Mouse (Mus musculus) midbrain, embryonic 13.5 days (tissue): ENCODE results near the gene Harbi1. TPM values are rescaled to one million over a fixed set of nuclear protein-coding genes. Genes with fewer than 3 reads are reported as not detected.

Source experiments
- ATAC-seq: fragments of 200-750 bp; cut with Nextera tagmentation; 2 replicates; pipeline ENCODE4 v1.8.0; 2017; ENCODE audit warnings: mild to moderate bottlenecking, moderate TSS enrichment, moderate library complexity
- H3K27ac ChIP-seq: fragments of 300-500 bp; sonication (generic); 2 replicates; pipeline ENCODE4 v1.5.1; 2015; ENCODE audit warnings: inconsistent platforms, mild to moderate bottlenecking, moderate library complexity
- H3K27me3 ChIP-seq: fragments of 300-500 bp; sonication (generic); 2 replicates; pipeline ENCODE4 v1.6.1; 2015; ENCODE audit warnings: mild to moderate bottlenecking, inconsistent platforms
- H3K36me3 ChIP-seq: fragments of 300-500 bp; sonication (generic); 2 replicates; pipeline ENCODE4 v1.6.1; 2015; ENCODE audit warnings: mild to moderate bottlenecking, inconsistent platforms
- H3K4me1 ChIP-seq: fragments of 300-500 bp; sonication (generic); replicated peaks from 2 replicates; pipeline ENCODE4 v1.6.1; 2015; ENCODE audit warnings: inconsistent platforms
- H3K4me2 ChIP-seq: fragments of 300-500 bp; sonication (generic); replicated peaks from 2 replicates; pipeline ENCODE4 v1.6.1; 2015; ENCODE audit warnings: moderate library complexity, mild to moderate bottlenecking, inconsistent platforms
- H3K4me3 ChIP-seq: fragments of 300-500 bp; sonication (generic); replicated peaks from 2 replicates; pipeline ENCODE4 v1.5.1; 2015; ENCODE audit warnings: mild to moderate bottlenecking, inconsistent platforms
- H3K9ac ChIP-seq: fragments of 300-500 bp; sonication (generic); replicated peaks from 2 replicates; pipeline ENCODE4 v1.6.1; 2015; ENCODE audit warnings: mild to moderate bottlenecking, inconsistent platforms
- H3K9me3 ChIP-seq: fragments of 300-500 bp; sonication (generic); 2 replicates; pipeline ENCODE4 v1.6.1; 2016; ENCODE audit warnings: mild to moderate bottlenecking, inconsistent platforms
- WGBS: fragments of 180-500 bp; shearing (Covaris S2); methylation state at CpG from one replicate; pipeline ENCODE4 v1.1.7; 2015; 5-methylcytosine and 5-hydroxymethylcytosine counted together
- polyA plus RNA-seq: library from polyadenylated mRNA; unstranded; fragments of >200 nt; fragmentation: Nextera tagmentation; extraction: Ambion mirVana; gene quantifications from 2 replicates; pipeline ENCODE4 v1.2.1, GENCODE M21; 2015

Harbi1 gene
- polyA plus RNA-seq = 25.0 and 26.2 TPM in 2 replicates

- Histone ChIP-seq H3K36me3 (0 out of 2 replicates have a peak, but pooled peaks cover under 1% of the 10 kb centered on the region), H3K9ac (peak within 1 kb of the TSS; percentile 82), H3K27me3 (no peaks in the 10 kb centered on the region), H3K4me2 (peak within 1 kb of the TSS; percentile 75), H3K4me1 (peaks cover 30% of the 10 kb centered on the region), H3K27ac (peak within 1 kb of the TSS; percentile 73), H3K9me3 (no peaks in the 10 kb centered on the region), H3K4me3 (peak within 1 kb of the TSS; percentile 98)
- peak; percentile 99 for ATAC-seq
- under 1% methylated on average over 66 of the region's 66 CpGs for WGBS
These were observed at the start of gene Harbi1, which contains the start of gene Atg13 for GRCm38 (mm10) chr2:91710272-91711234. TSS of gene Harbi1 (plus strand) at chr2:91710852. TSS of gene Atg13 (minus strand) at chr2:91710576.

DNA sequence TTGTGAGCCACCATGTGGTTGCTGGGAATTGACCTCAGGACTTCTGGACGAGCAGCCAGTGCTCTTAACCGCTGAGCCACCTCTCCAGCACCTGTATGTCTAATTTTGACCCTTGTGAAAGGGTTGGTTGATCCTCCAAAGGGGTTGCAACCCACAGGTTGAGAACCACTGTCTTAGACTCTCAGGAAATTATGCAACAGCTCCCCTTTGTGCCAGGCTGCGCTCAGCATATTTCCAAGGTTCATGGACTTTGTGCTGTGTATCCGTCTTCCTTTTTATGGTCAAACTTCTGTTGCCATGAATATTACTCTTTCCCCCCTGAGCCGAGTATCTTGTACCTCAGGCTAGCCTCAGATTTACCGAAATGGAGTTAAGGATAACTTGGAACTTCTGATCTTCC lies 49.7 kb upstream of the Harbi1 start:
- peaks cover 91% of the 10 kb centered on the region for H3K36me3 ChIP-seq
- H3K4me3 ChIP-seq = no peak overlapping the region
- H3K4me2 ChIP-seq = no peak overlapping the region
- no peak for ATAC-seq
- no peaks in the 10 kb centered on the region for H3K4me1 ChIP-seq
- H3K27ac ChIP-seq = no peak overlapping the region
- no peaks in the 10 kb centered on the region for H3K27me3 ChIP-seq
- H3K9me3 ChIP-seq = no peaks in the 10 kb centered on the region
- no peak overlapping the region for H3K9ac ChIP-seq
- WGBS = 95% methylated on average over 6 of the region's 6 CpGs

- ATAC-seq = no peak
- no peak overlapping the region for H3K9ac ChIP-seq
- no peak overlapping the region for H3K4me3 ChIP-seq
- no peaks in the 10 kb centered on the region for H3K4me1 ChIP-seq
- no peaks in the 10 kb centered on the region for H3K9me3 ChIP-seq
- no peak overlapping the region for H3K27ac ChIP-seq
- H3K36me3 ChIP-seq = peaks cover 89% of the 10 kb centered on the region
- H3K4me2 ChIP-seq = no peak overlapping the region
- H3K27me3 ChIP-seq = no peaks in the 10 kb centered on the region
These were observed 45.9 kb upstream of the Harbi1 start for GRCm38 (mm10) chr2:91664780-91665179.

GRCm38 (mm10) chr2:91666386-91666910 lies 44.2 kb upstream of the Harbi1 start:
- no peaks in the 10 kb centered on the region for H3K27me3 ChIP-seq
- H3K4me2 ChIP-seq = no peak overlapping the region
- H3K9ac ChIP-seq = no peak overlapping the region
- WGBS = 95% methylated on average over 6 of the region's 6 CpGs
- H3K9me3 ChIP-seq = no peaks in the 10 kb centered on the region
- no peak overlapping the region for H3K4me3 ChIP-seq
- ATAC-seq = no peak
- peaks cover 89% of the 10 kb centered on the region for H3K36me3 ChIP-seq
- H3K27ac ChIP-seq = no peak overlapping the region
- H3K4me1 ChIP-seq = no peaks in the 10 kb centered on the region

GRCm38 (mm10) chr2:91667747-91668146 lies 42.9 kb upstream of the Harbi1 start:
- Histone ChIP-seq H3K27ac (no peak overlapping the region), H3K36me3 (peaks cover 91% of the 10 kb centered on the region), H3K4me3 (no peak overlapping the region), H3K4me1 (no peaks in the 10 kb centered on the region), H3K9me3 (no peaks in the 10 kb centered on the region), H3K27me3 (no peaks in the 10 kb centered on the region), H3K9ac (no peak overlapping the region), H3K4me2 (no peak overlapping the region)
- WGBS = 83% methylated on average over 2 of the region's 2 CpGs
- ATAC-seq = no peak

GRCm38 (mm10) chr2:91669326-91669725 lies 41.3 kb upstream of the Harbi1 start:
- Histone ChIP-seq H3K9me3 (no peaks in the 10 kb centered on the region), H3K9ac (no peak overlapping the region), H3K27me3 (no peaks in the 10 kb centered on the region), H3K4me2 (no peak overlapping the region), H3K4me3 (no peak overlapping the region), H3K4me1 (no peaks in the 10 kb centered on the region), H3K27ac (no peak overlapping the region), H3K36me3 (peaks cover 91% of the 10 kb centered on the region)
- 92% methylated on average over 8 of the region's 8 CpGs for WGBS
- ATAC-seq = no peak

DNA sequence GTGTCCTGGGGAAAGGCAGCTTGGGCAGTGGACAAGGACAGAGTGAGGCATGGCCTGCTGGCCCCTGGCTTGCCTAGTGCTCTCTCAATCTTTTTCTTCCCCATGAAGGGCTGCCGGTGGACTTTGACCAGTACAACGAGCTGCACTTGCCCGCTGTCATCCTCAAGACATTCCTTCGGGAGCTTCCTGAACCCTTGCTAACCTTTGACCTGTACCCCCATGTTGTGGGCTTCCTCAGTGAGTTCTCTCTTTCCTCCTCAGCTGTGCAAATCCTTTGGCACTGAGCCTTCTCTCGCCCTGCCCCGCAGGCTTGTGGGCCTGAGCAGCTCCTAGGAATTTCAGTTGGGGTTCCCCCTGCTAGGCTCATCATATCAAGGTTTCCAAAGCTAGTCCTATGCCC lies 40.6 kb upstream of the Harbi1 start:
- H3K36me3 ChIP-seq = peaks cover 91% of the 10 kb centered on the region

DNA sequence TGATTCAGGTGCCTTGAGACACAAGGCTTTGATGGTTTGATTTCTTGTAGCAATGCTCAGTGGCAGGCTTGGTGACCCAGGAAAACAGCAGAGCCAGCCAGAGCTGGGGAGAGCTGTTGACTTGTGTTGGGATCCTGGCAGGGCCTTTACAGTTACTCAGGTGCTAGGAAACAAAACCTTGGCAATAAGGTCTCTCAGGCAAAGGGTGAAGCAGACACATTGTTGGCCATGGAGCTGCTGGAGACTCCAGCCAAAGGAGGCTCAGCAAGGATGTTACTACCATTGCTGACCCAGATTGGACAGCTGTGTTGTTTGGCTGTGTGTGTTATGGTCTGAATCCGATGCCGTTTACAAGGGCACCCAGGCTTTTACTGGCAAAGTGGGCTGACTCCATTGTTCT lies 37.1 kb upstream of the Harbi1 start:
- Histone ChIP-seq H3K27me3 (no peaks in the 10 kb centered on the region), H3K9me3 (no peaks in the 10 kb centered on the region), H3K9ac (no peak overlapping the region), H3K4me3 (no peak overlapping the region), H3K4me1 (no peaks in the 10 kb centered on the region), H3K36me3 (peaks cover 97% of the 10 kb centered on the region), H3K27ac (no peak overlapping the region), H3K4me2 (no peak overlapping the region)
- WGBS = 92% methylated on average over 2 of the region's 2 CpGs
- no peak for ATAC-seq

More for the DNA sequence above, 40.6 kb upstream of the Harbi1 start:
- no peak overlapping the region for H3K9ac ChIP-seq
- ATAC-seq = no peak
- no peak overlapping the region for H3K27ac ChIP-seq
- no peaks in the 10 kb centered on the region for H3K27me3 ChIP-seq
- H3K4me1 ChIP-seq = no peaks in the 10 kb centered on the region
- no peak overlapping the region for H3K4me3 ChIP-seq
- H3K9me3 ChIP-seq = no peaks in the 10 kb centered on the region
- WGBS = 92% methylated on average over 6 of the region's 6 CpGs
- H3K4me2 ChIP-seq = no peak overlapping the region

- Histone ChIP-seq H3K36me3 (peaks cover 97% of the 10 kb centered on the region), H3K4me3 (no peak overlapping the region), H3K9ac (0 out of 2 replicates have a peak overlapping the region, but pooled peaks have one; percentile 14), H3K27me3 (no peaks in the 10 kb centered on the region), H3K9me3 (no peaks in the 10 kb centered on the region), H3K27ac (no peak overlapping the region), H3K4me1 (no peaks in the 10 kb centered on the region), H3K4me2 (no peak overlapping the region)
- 91% methylated on average over 5 of the region's 5 CpGs for WGBS
- no peak for ATAC-seq
These were observed 35.8 kb upstream of the Harbi1 start for GRCm38 (mm10) chr2:91674895-91675294.

DNA sequence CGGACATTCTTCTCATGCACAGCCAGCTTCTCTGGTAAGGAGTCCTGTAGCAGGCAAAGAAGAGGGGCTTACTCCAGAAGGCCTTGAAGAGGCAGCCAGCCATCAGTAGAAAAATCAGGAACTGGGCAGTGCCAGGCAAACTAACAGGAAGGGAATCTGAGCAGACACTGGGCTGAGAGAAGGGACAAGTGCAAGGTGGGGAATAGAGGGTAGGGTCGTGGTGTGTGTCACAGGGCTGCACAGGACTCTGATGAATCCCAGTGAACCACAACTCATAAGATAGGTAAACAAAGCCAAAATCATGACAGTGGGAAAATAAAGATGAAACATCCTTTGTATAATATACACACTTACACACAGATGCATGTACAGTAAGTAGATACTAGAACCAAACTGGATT lies 34.2 kb upstream of the Harbi1 start:
- H3K9me3 ChIP-seq = no peaks in the 10 kb centered on the region
- no peak overlapping the region for H3K4me3 ChIP-seq
- no peak overlapping the region for H3K27ac ChIP-seq
- H3K36me3 ChIP-seq = peaks cover 99% of the 10 kb centered on the region
- no peak overlapping the region for H3K9ac ChIP-seq
- ATAC-seq = no peak
- no peaks in the 10 kb centered on the region for H3K4me1 ChIP-seq
- H3K27me3 ChIP-seq = no peaks in the 10 kb centered on the region
- no peak overlapping the region for H3K4me2 ChIP-seq
- 88% methylated on average over 2 of the region's 2 CpGs for WGBS

DNA sequence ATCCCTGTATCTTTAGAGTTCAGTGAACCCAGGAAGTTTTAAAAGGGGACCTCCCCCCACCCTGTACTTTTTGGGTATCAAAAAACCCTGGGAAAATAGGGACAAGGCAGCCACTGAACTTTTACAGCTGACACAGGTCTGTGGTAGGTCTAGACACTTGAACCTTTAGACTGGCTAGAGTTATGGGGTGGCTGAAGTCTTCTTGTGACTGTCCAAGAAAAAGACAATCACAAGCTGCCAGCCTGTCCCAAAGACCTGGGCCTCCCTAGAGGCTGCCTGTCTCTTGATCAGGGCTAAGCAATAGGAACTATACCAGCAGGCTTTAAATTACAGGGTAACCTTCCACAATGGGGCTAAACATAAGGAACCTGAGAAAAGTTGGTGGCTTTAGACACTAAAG lies 33.7 kb upstream of the Harbi1 start:
- Histone ChIP-seq H3K4me3 (no peak overlapping the region), H3K4me1 (no peaks in the 10 kb centered on the region), H3K36me3 (peaks cover 99% of the 10 kb centered on the region), H3K4me2 (no peak overlapping the region), H3K9ac (no peak overlapping the region), H3K27ac (no peak overlapping the region), H3K27me3 (no peaks in the 10 kb centered on the region), H3K9me3 (no peaks in the 10 kb centered on the region)
- no peak for ATAC-seq

- Histone ChIP-seq H3K9me3 (no peaks in the 10 kb centered on the region), H3K27me3 (no peaks in the 10 kb centered on the region), H3K4me2 (no peak overlapping the region), H3K9ac (no peak overlapping the region), H3K4me3 (no peak overlapping the region), H3K4me1 (no peaks in the 10 kb centered on the region), H3K27ac (no peak overlapping the region), H3K36me3 (peaks cover 86% of the 10 kb centered on the region)
- no peak for ATAC-seq
- WGBS = 63% methylated on average over 4 of the region's 4 CpGs
These were observed 27.8 kb upstream of the Harbi1 start for GRCm38 (mm10) chr2:91682850-91683249.
